11 mouse cellular contexts compared by ENCODE assay signal in the genomic region with DNA sequence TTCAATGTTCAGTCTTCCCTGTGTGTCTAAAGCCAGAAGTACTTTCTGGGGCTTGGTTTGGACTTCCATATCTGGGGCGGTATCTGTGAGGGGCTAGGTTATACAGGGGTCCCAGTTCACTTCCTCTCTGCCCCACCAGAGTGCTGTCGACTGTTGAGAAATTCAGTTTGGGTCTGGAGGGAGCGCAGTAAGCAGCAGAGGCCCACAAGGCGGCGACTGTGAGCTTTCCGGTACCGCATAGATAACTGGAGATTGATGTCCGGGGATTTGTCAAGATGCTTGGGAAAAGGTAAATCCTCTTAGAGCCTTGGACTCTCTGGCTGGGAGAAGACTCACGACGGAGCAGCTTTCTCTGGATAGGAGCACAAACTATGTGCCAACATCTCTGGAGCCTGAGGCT. TPM values are rescaled to one million over a fixed set of nuclear protein-coding genes. Genes with fewer than 3 reads are reported as not detected.
DNase-seq lines count a peak whose midpoint lies in the region; ATAC-seq and TF ChIP-seq lines count a peak whose summit lies in the region.
"Had no signal": no experiment of that assay in that cellular context is flagged by ENCODE, and none has a peak within 500 bp of the region (broad histone marks: within the 10 kb centered on the region; RNA-seq: fewer than 3 reads in every experiment).

No protein-coding gene starts in this region.

- no peak overlapping the region for H3K4me2 ChIP-seq in embryonic facial prominence, embryonic 11.5 days (ENCODE audit: low read depth, low read length)
- H3K4me2 ChIP-seq: heart, embryonic 12.5 days; kidney, embryonic 15.5 days; limb, embryonic 12.5 days had no signal

- no peaks in the 10 kb centered on the region for H3K27me3 ChIP-seq in embryonic facial prominence, embryonic 11.5 days (ENCODE audit: control insufficient read depth, insufficient read depth, low read length)
- H3K27me3 ChIP-seq: kidney, embryonic 15.5 days had no signal

- no peak overlapping the region for H3K4me3 ChIP-seq in layer of hippocampus, adult 2 months
- H3K4me3 ChIP-seq in embryonic facial prominence, embryonic 11.5 days (ENCODE audit: low read depth, low read length), result no peak overlapping the region
- H3K4me3 ChIP-seq: heart, embryonic 12.5 days; kidney, embryonic 15.5 days; limb, embryonic 12.5 days had no signal

- H3K4me1 ChIP-seq in embryonic facial prominence, embryonic 11.5 days (ENCODE audit: control insufficient read depth, insufficient read depth, low read length), result no peaks in the 10 kb centered on the region
- H3K4me1 ChIP-seq: kidney, embryonic 15.5 days had no signal

- no peak for DNase-seq in layer of hippocampus, adult 2 months (ENCODE audit: low spot score in 2 of 2)
- DNase-seq in layer of hippocampus, postnatal 10 days (ENCODE audit: low spot score in 2 of 2), result no peak
- peak; percentile 36 for DNase-seq in thymus, postnatal 0 days (ENCODE audit: low spot score)
- no peak for DNase-seq in thymus, adult 18-20 months
- peak; percentile 49 for DNase-seq in embryonic facial prominence, embryonic 11.5 days (ENCODE audit: low spot score)
- DNase-seq in adrenal gland, postnatal 14 days, result no peak
- no peak for DNase-seq in heart, postnatal 10 days

- no peak for ATAC-seq in embryonic facial prominence, embryonic 11.5 days (replicated peaks; ENCODE audit: insufficient number of reproducible peaks, low FRiP score, low TSS enrichment, low read depth)

- H3K9ac ChIP-seq in embryonic facial prominence, embryonic 11.5 days (replicated peaks; ENCODE audit: low read length), result no peak overlapping the region
- H3K9ac ChIP-seq: heart, embryonic 12.5 days; kidney, embryonic 15.5 days; limb, embryonic 12.5 days had no signal

- peak; percentile 67 for TF ChIP-seq CTCF in layer of hippocampus, adult 2 months (conservative IDR thresholded peaks at IDR 0.05)

- WGBS in embryonic facial prominence, embryonic 11.5 days, result 20% methylated on average over 10 of the region's 10 CpGs

- no peak overlapping the region for H3K27ac ChIP-seq in layer of hippocampus, adult 2 months
- no peak overlapping the region for H3K27ac ChIP-seq in embryonic facial prominence, embryonic 11.5 days (replicated peaks; ENCODE audit: low read depth, low read length)
- H3K27ac ChIP-seq: kidney, embryonic 15.5 days; limb, embryonic 12.5 days had no signal

- intact Hi-C loops in heart, postnatal 10 days (cut with DNase I), result no loop called here

- H3K36me3 ChIP-seq in embryonic facial prominence, embryonic 11.5 days (replicated peaks; ENCODE audit: control insufficient read depth, insufficient read depth, low read depth, low read length), result no peaks in the 10 kb centered on the region
- H3K36me3 ChIP-seq: heart, embryonic 12.5 days; kidney, embryonic 15.5 days; limb, embryonic 12.5 days had no signal

- H3K9me3 ChIP-seq in embryonic facial prominence, embryonic 11.5 days (replicated peaks; ENCODE audit: control insufficient read depth, low read length), result no peaks in the 10 kb centered on the region
- H3K9me3 ChIP-seq: heart, embryonic 12.5 days; kidney, embryonic 15.5 days; limb, embryonic 12.5 days had no signal

RNA-seq across cellular contexts. Expression of a gene that starts 6.2 kb away (rescaled TPM):
- total RNA-seq in layer of hippocampus, adult 2 months (2021), result 1 to 10 TPM; 2.9 to 3.5 TPM
- 1 to 10 TPM; 1.3 to 1.4 TPM for total RNA-seq in layer of hippocampus, postnatal 10 days (2021)
- polyA plus RNA-seq in thymus, postnatal 0 days (2015; fragmentation: Nextera tagmentation; extraction: Ambion mirVana), result 0.39 and 0.52 TPM in 2 replicates
- 0.77 and 1.3 TPM in 2 replicates for polyA plus RNA-seq in embryonic facial prominence, embryonic 11.5 days (2014; fragmentation: Nextera tagmentation; extraction: Ambion mirVana)
- 3.3 and 3.5 TPM in 2 replicates for total RNA-seq in adrenal gland, postnatal 14 days (2021)
- 1 to 10 TPM; 1.8 to 2.6 TPM for total RNA-seq in heart, postnatal 10 days (2021)
- total RNA-seq: monocyte, adult 5-6 weeks had no signal

RNA-seq across cellular contexts. Expression of a gene that starts 16.7 kb away (rescaled TPM):
- 10 to 100 TPM; 52.8 to 55.9 TPM for total RNA-seq in layer of hippocampus, adult 2 months (2021)
- 10 to 100 TPM; 72.4 to 74.9 TPM for total RNA-seq in layer of hippocampus, postnatal 10 days (2021)
- polyA plus RNA-seq in thymus, postnatal 0 days (2015; fragmentation: Nextera tagmentation; extraction: Ambion mirVana), result 84.0 and 157 TPM in 2 replicates
- polyA plus RNA-seq in embryonic facial prominence, embryonic 11.5 days (2014; fragmentation: Nextera tagmentation; extraction: Ambion mirVana), result 183 and 196 TPM in 2 replicates
- 151 and 169 TPM in 2 replicates for total RNA-seq in adrenal gland, postnatal 14 days (2021)
- total RNA-seq in heart, postnatal 10 days (2021), result 100 to 1,000 TPM; 106 to 117 TPM

RNA-seq across cellular contexts. Expression of a gene that starts 47.6 kb away (rescaled TPM):
- total RNA-seq in layer of hippocampus, adult 2 months (2021), result under 1 TPM; 0.37 to 0.95 TPM
- total RNA-seq in layer of hippocampus, postnatal 10 days (2021), result 1 to 10 TPM; 2.1 to 4.0 TPM
- polyA plus RNA-seq in thymus, postnatal 0 days (2015; fragmentation: Nextera tagmentation; extraction: Ambion mirVana), result 0.20 and 0.35 TPM in 2 replicates
- 0.06 TPM in 1 of 2 replicates, not detected in the other for polyA plus RNA-seq in embryonic facial prominence, embryonic 11.5 days (2014; fragmentation: Nextera tagmentation; extraction: Ambion mirVana)
- total RNA-seq in adrenal gland, postnatal 14 days (2021), result not detected in 2 replicates
- total RNA-seq in heart, postnatal 10 days (2021), result under 1 TPM in 1 of 2 experiments, not detected in 1; 0.24 TPM

RNA-seq across cellular contexts. Expression of a gene that starts 47.6 kb away (rescaled TPM):
- 1 to 10 TPM; 1.2 to 1.9 TPM for total RNA-seq in layer of hippocampus, adult 2 months (2021)
- total RNA-seq in layer of hippocampus, postnatal 10 days (2021), result 1 to 10 TPM; 2.5 to 2.6 TPM
- polyA plus RNA-seq in thymus, postnatal 0 days (2015; fragmentation: Nextera tagmentation; extraction: Ambion mirVana), result 20.9 and 21.1 TPM in 2 replicates
- polyA plus RNA-seq in embryonic facial prominence, embryonic 11.5 days (2014; fragmentation: Nextera tagmentation; extraction: Ambion mirVana), result 10.4 and 12.3 TPM in 2 replicates
- total RNA-seq in adrenal gland, postnatal 14 days (2021), result 12.9 and 14.6 TPM in 2 replicates
- 10 to 100 TPM; 11.1 to 13.3 TPM for total RNA-seq in heart, postnatal 10 days (2021)

Comparison
In these comparisons a context has a peak if more than half of its experiments do, and no peak if none do; other contexts are left out.
1. DNase-seq: peak in thymus, postnatal 0 days (single experiment) and embryonic facial prominence, embryonic 11.5 days (single experiment); none in layer of hippocampus, adult 2 months (0 of 2), layer of hippocampus, postnatal 10 days (0 of 2), thymus, adult 18-20 months (0 of 2), adrenal gland, postnatal 14 days (single experiment) and heart, postnatal 10 days (0 of 2).